Mouse (Mus musculus) urinary bladder, postnatal 10 days (tissue): ENCODE measurements around the gene Ing3.

Experiments
- DNase-seq: peaks from one replicate; pipeline ENCODE4 v3.0.0; 2022; ENCODE audit warnings: low spot score

Ing3 gene

DNA sequence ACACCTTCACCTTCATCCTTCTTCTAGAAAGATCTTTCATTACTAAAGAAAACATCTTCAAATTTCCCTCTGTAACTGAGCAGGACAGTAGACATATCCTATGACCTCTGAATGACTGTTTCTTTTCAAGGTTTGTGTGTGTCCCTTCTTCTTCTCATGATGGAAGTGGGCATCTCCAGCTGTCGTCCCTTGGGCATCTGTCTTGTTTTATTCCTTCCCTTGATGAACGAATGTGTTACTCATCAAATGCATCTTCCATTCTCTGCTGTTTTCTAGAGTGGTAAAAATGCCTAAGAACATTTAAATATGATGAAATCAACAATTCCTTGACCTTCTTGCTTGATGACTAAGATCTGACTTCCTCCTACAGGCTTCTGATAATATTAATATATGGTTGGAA, 43.7 kb downstream of the Ing3 start:
- DNase-seq: no peak

DNA sequence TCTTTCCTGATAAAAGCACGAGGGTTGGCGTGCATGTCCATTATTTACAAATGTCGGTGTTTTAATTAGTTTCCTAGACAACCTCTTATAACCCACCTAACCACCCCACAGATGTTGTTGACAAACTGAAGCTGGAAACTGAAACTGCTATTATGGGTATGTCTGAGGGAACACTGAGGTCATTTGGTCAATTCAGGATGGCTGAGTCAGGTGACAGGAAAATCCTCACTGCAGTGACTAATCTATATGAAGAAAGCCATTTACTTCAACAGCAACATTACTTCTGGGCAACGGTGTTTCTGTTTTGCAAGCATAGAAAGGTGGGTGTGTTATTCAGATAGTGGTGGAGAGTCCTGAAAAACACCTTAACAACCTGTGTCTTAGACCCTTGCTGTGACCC, 48.8 kb downstream of the Ing3 start:
- no peak for DNase-seq

DNA sequence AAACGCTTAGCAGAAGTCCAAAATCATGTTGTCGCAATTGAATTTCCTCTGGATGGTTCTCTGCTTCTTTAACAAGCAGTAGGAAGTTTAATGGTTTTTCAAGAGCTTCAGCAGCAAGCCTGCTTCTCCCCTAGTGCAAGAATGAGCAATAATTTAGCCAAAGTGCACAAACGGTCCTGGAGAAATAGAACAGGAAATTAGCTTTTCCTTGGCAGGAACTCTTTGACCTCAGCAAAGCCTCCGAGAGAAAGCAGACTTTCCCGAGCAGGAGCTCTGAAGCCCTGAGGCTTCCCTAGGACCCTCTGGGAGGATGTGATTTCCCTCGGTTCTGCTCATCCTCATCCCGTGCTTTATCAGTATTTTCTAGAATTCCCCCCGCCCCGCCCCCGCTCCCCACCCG, 49.7 kb downstream of the Ing3 start:
- DNase-seq: no peak

DNA sequence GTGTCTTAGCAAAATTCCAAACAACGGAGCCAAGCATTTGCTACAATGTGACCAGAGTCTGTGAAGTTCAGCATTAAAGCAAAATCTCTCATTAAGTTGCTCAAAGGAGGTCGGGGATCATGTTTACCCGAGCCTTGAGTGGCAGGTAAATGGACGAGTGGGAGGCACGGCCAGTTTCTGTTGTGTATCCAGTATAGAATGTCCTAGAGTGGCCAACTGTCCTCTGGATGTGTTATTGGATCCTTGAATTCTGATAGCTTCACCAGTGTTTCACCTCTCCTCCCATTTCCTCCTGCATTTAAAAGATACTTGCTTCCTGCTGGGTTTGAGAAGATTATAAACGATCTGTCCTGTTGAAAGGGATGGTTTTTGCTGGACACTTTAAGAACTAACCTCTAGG, 50.7 kb downstream of the Ing3 start:
- DNase-seq: no peak

DNA sequence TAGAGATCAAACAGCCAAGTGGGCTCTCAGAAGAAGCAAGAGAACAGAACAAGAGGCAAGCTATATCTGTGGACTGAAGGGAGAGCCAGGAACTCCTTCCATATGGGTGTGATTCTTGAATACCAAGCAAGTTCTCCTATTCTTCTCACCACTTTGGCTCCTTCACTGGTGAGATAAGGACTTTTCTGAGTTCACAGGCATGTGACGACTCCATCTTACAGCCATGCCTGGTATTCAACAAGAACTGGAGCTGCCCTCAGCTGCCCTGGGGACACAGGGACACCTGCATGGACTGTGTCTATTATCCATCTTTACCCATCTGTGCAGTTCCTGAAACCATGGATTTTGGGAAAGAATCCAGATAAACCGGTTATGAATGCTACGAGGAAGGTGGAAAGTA, 51.5 kb downstream of the Ing3 start:
- no peak for DNase-seq

DNA sequence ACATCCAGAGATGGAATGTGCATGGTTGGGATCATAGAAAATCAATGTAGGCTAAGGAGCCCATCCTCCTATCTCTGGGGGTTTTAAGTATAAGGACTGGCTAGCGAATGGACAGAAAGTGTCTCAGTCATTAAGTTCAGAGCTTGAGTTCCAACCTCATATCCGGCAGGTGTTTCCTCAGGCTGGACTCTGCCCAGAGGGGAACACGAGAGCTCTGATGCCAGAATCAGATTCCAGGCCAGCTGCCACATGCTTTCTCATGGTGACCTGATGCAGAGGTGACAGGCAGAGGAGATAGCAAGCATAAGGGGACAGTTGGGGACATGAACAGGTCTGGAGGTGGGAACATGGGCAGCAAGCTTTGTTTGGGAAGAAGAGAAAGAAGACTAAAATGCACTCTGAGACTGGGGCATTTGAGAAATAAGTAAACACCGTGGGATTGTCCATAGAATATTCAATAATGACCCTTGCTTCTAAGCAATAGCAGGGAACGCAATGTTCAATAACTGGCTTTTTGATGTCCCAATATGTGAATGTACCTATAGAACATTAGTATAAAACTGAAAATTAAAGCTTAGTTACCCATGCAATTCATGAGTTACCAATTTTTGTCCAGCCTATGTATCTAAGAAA, 52.0 kb downstream of the Ing3 start:
- DNase-seq: no peak

DNA sequence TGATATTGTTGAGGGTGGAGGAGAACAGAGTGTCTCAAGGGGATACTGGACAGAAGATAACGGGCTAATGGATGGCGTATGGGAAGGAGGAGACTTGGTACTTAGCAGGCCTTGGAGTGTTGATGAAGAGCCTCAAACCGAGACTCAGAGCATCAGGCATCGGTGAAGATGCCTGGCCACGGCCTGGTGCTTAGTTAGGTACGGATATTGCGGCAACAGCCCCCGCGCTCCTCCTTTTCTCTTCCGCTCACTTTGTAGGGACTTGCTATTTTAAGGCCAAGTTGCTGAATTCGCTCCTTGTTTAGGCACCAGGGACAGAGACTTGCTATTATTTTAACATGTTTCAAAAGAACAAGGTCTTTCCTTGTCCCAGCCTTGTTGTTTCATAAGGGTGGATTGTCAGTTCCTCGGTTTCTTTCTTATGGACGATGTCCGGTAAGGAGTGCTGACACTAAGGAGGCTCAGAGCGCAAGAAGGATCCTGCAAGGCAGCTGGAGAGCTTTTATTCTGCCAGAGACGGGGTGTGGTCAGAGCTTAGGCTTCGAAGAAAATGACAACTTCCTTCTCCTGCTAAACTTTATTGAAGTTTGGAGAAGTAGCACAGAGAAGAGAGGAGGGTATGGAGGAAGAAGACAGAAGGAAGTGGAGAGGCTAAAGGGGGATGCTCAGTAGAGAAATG, 53.3 kb downstream of the Ing3 start:
- no peak for DNase-seq

DNA sequence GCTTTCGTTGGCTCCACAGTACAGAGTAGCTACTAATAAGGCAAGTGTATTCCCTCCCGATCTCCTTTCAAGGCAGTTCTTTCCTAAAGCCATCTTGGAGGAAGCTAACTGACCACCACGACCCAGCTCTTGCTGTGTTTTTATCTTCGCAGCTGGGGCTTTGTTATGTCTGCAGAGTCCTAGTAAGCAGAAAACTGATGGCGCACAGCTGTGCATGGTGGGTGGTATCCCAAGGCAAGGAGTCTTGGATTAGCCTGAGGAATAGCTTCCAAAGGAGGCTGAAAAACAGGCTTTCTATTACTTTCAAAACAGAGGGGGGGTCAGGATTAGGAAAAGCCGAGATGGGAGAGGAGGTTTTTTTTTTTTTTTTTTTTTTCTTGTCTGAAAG, 53.8 kb downstream of the Ing3 start:
- DNase-seq: no peak

DNA sequence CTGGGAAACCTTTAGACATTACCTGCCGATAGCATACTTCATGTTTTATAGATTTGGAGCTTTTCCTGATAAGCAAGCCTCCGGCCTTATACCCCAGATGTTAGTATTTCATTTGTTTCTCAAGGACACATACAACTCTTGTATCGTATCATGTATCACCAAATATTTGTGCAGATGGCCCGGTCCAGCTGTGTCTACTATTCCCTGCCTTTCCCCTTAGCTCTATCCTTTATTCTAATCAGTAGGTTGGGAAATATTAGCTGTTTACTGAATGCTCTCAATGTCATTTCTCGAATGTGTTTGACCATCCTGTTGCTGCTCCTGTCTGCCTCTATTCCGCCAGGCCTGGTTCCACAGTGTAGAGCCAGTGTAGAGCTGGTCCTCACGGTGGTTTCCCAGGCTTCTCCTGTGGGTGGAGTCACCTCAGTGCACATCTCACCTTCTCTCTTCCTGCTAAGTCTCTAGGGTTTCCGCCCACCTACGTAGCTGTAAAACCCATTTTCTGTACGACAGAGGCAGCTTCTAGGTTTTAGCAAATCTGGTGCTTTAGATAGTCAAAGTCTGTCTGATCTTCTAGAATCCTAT, 54.7 kb downstream of the Ing3 start:
- no peak for DNase-seq

DNA sequence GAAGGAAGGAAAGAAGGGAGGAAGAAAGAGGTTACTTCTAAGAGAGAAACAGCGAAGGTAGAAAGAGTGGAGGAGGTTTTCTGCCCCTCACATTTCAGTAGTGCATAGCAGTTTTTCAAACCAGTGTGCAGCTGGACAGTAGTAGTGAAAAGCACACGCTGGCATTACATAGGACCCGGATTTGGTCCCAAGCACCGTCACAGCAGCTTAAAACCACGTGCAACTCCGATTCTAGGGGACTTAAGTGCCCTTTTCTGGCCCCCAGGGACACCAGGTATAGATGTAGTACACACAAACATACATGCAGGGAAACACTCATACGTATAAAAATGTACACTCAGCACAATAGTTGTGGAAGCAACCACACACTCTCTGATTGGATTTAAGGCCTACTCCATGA, 59.0 kb downstream of the Ing3 start:
- DNase-seq: no peak

DNA sequence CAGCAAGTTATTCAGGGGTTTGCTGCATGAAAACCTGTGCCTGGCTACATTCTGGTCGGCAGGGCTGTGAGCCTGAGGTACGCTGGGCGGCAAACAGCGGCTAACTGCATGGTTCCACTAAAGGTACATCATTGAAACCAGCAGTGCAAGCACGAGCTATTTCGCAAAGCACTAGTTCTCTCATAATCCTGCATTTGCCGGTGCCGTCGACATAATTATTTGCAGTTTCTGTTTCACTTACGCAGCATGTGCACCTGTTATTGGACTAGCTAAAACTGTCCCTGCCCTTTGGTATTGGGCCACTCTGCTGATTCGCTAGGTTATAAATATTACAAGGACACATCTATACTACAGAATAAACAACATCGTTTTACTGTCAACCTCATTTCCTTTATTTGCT, 60.9 kb downstream of the Ing3 start:
- DNase-seq: no peak

DNA sequence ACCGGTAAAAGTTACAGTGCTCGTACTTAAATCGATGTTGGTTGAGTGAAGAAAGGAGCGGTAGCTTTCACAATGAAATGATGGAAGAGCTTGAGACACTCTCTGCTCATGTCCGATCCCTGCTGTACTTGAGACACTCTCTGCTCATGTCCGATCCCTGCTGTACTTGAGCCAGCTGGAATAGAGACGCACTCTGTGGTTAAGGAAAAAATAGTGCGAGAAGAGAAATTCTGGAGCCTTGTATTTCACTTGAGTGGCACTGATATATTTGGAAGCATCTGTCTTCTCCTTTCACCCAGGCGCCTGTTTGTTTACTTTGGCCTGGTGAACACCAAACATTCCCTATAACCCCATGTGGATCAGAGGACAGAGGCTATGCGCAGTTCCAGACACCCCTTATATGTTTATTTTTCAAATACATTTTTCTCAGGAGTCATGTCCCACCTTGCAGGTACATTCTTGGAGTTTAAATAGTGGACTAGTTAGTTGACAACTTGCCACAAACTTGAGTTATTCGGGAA, 61.5 kb downstream of the Ing3 start:
- DNase-seq: no peak

DNA sequence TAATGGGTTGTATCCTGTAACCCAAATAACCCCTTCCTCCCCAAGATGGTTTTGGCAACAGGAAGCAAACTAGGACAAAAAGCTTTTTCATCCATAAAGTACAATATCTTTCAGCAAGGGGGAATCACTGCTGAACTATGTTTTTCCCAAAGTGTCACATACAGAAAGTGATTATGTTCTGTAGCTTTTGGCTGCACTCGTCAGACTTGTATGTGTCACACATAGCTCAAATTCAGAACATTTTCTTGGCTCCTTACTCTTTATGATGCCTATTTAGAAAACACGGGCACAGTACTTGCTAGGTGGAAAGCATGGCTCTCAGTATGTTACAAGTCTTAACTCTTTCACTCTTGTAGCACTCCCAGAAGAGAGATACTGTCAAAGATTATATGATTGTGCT, 62.2 kb downstream of the Ing3 start:
- DNase-seq: no peak

DNA sequence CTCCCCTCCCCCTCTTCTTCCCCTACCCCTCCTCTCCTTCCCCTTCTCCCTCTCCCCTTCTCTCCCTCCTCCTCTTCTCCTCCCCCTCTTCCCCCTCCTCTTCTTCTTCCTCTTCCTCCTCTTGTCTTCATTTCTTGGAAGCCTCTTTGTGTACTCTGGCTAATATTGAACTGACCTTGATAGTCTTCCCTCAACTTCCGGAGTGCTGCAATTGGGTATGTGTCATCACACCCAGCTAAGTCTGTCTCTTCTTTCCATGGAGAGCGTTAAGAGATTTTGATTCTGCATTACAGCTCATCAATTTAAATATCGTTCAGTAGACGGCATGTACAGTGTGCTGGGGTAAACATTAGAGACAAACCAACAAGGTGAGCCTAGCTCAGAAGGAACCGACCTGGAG, 62.7 kb downstream of the Ing3 start:
- DNase-seq: no peak

DNA sequence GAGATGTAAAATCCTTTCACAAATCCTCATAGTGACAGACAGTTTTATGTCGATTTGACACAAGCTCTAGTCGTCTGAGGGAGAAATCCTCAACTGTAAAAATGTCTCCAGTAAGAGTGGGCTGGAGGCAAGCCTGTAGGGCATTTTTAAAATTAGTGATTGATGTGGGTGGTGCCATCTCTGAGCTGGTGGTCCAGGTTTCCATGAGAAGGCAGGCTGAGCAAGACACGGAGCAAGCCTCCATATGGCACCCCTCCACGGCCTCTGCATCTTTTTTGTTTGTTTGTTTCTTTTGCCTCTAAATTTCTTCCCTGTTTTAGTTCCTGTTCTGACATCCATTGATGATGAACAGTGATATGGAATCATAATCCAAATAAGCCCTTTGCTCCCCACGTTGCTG, 63.1 kb downstream of the Ing3 start:
- no peak for DNase-seq

DNA sequence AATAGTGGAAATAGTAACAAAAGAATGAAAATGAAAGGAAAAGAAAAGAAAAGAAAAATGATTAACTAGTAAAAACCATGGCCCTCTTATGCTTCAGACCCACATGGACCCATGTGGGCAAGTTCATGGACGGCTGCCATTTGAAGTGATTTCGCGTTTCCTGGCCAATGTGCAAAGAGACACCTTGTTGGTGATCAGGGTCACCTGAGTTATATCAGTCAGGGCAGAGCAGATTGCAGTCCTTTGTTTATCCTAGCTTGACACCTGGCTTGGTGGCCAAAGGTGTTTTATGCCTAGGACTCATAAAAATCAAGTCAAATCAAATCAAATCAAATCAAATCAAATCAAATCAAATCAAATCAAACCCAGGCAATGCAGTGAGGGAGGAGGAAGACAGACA, 64.0 kb downstream of the Ing3 start:
- no peak for DNase-seq

DNA sequence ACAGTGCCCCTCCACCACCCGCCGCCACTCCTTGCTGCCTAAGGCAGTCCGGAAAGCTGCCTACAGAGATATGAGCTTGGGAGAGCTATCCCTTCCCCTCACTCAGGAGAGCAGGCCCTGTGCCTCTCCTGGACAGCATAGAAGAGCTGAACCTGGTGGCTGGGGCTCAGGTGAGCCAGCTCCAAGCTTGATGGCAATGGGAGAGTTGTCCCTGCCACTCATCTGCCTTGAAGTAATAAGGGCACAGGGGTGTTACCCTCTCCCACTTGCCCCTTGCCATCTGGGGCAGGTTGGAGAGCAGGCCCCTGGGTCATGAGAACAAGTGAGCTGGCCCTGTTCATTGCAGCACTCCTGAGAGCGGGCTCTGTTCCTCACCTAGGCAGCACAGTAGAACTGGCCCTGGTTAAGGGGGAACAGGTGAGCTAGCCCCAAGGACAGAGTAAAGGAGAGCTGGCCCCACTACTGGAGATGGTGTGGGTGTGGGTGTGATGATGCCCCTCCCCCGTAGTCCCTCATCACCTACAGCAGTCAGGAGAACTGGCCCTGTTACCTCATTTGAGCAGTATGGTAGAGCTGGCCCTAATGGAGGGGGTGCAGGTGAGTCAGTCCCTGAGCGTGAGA, 65.0 kb downstream of the Ing3 start:
- DNase-seq: no peak

DNA sequence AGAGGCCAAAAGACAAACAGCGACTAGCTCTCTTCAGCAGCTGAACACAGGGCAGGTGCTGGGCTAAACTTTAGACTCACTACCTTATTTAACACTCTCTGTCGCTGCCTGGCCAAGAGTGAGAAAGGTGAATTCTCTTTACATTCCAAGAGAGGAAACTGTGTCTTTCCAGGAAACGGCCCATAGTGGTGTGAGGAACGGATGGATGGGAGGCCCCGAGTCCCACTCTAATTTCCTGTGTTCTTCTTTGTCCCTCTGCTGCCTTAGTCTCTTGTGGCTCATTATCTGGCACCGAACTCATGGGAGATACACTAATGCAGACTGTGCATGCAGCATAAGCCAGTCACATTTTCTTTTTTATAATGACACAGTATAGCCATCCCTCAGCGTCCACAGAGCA, 68.3 kb downstream of the Ing3 start:
- no peak for DNase-seq

DNA sequence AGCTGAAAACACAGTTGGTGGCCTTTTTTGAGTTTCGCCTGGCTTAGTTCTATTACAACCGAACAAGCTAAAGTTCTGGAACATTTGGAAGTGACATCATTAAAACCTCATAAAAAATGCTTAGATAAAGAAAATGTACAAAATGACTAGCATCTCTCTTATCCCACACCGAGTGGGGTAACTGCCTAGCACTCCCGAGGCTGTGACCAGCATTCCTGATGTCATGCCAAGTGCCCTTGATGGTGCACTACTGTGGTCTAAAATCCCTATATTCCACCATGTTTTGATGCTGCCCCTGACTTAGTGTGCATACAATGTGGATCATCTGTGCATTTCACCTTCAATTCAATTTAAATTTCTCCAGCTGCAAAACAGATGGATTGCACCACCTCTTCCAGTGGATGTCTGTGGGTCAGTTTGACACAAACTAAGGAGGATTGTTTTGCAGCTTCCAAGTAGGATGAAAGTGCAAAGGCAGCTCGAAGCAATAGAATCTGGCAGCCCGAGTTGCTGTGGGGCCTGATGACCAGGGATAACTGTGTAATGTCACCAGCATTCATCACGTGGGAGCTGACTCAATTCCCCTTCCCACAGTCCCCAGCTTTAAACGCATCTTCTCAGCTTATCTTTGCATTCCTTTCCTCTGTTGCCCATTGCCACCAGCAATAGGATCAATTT, 69.5 kb downstream of the Ing3 start:
- DNase-seq: no peak

DNA sequence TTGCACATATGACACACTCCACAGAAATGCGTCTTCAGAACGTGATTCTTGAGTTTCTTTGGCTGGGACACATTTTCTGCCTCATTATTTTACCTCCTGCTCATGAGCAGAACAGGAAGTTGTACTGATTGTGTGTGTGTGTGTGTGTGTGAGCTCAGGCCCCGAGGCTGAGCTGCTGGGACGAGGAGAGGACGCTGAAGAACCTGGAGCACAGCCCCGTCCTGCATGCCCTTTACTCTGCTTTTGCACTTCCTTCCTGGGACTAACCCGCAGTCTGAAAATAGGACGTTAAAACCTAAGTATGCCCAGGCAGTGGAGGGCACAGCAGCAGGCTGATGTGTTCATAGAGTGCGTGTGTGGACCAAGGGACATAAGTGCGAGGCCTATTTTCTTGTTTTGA, 70.3 kb downstream of the Ing3 start:
- no peak for DNase-seq

DNA sequence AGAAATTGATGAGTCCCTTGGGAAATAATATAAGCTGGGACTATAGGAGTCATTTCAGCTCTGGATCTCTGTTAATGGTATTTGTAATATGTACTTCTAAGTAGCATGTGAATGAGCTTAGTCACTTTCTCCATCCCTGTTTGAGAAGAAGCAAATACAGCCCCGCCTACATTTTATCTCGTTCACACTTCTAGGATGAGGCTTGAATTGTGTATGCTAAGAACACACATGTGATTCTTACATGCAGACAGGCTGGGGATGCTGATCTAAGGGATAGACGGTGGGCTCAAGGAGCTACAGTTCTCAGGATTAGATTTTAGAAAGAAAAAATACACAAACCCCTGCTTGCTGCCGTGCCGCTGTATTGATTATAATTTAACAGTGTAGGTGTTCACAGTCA, 71.3 kb downstream of the Ing3 start:
- no peak for DNase-seq

DNA sequence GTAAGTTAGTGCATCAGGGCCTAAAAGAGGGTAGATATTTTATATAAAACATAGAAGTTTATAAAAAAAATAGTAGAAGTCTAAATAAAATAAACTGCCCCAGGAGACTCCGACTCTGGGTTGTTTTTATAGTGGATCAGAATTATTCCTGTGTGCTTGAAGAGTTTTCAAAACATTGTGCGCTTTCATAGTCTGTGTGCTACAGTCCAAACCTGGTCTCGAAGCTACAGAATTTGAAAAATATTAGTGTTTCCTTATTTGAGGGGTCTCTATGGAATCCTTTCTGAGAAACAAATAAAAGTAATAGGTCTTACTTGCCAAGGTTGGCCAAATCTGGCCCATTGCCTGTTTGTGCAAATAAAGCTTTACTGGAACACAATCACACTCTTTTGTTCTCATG, 71.9 kb downstream of the Ing3 start:
- no peak for DNase-seq

DNA sequence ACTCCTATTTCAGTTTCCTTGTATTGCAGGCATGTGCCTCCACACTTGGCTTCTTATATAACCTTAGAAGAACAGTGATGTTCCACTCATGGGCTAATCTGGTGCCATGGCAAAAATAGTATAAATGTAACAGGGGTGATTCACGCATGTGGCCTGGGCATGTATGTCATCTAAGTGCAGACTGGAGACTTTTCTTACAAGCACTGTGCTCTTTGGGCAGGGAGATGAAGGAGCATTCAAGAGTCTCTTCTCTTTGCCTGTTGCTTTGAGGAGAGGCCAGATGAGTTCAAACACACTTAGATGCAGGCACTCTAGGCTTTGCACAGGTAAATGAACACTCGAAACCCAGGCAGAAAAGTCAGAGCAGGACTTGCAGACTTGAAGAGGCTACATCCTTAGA, 74.8 kb downstream of the Ing3 start:
- no peak for DNase-seq
